Mouse (Mus musculus): Measurements from ENCODE around the gene Edil3.

Edil3 gene

GRCm38 (mm10) chr13:88821440-88822331 lies at the start of gene Edil3:
Gene Edil3 (plus strand): TSS chr13:88821472.
- DNase-seq (ENCODE audit: low spot score in 2 of 2): no peak

- DNase-seq (ENCODE audit: low spot score in 2 of 2): no peak
Measured at GRCm38 (mm10) chr13:88799186-88799585, 22.1 kb upstream of the Edil3 start.

GRCm38 (mm10) chr13:88801006-88801405 lies 20.3 kb upstream of the Edil3 start:
- DNase-seq (ENCODE audit: low spot score in 2 of 2): no peak

- DNase-seq (ENCODE audit: low spot score in 2 of 2): no peak
Measured at GRCm38 (mm10) chr13:88805838-88806237, 15.4 kb upstream of the Edil3 start.

- no peak for DNase-seq (ENCODE audit: low spot score in 2 of 2)
Measured at GRCm38 (mm10) chr13:88806269-88806668, 15.0 kb upstream of the Edil3 start.

- no peak for DNase-seq (ENCODE audit: low spot score in 2 of 2)
Measured at GRCm38 (mm10) chr13:88810097-88810496, 11.2 kb upstream of the Edil3 start.

- no peak for DNase-seq (ENCODE audit: low spot score in 2 of 2)
Measured at GRCm38 (mm10) chr13:88820686-88821308, 475 bp upstream of the Edil3 start.

- DNase-seq (ENCODE audit: low spot score in 2 of 2): no peak
Measured at GRCm38 (mm10) chr13:88822332-88822895, 1.1 kb downstream of the Edil3 start.

GRCm38 (mm10) chr13:88822976-88823521 lies 1.8 kb downstream of the Edil3 start:
- DNase-seq (ENCODE audit: low spot score in 2 of 2): no peak

- DNase-seq (ENCODE audit: low spot score in 2 of 2): no peak
Measured at GRCm38 (mm10) chr13:88823522-88824419, 2.5 kb downstream of the Edil3 start.

- no peak for DNase-seq (ENCODE audit: low spot score in 2 of 2)
Measured at GRCm38 (mm10) chr13:88824441-88824840, 3.2 kb downstream of the Edil3 start.

- no peak for DNase-seq (ENCODE audit: low spot score in 2 of 2)
Measured at GRCm38 (mm10) chr13:88828362-88828761, 7.1 kb downstream of the Edil3 start.

- DNase-seq (ENCODE audit: low spot score in 2 of 2): no peak
Measured at GRCm38 (mm10) chr13:88833732-88834131, 12.5 kb downstream of the Edil3 start.

GRCm38 (mm10) chr13:88849739-88850138 lies 28.5 kb downstream of the Edil3 start:
- no peak for DNase-seq (ENCODE audit: low spot score in 2 of 2)

GRCm38 (mm10) chr13:88879960-88880359 lies 58.7 kb downstream of the Edil3 start:
- no peak for DNase-seq (ENCODE audit: low spot score in 2 of 2)

GRCm38 (mm10) chr13:88890728-88891127 lies 69.5 kb downstream of the Edil3 start:
- DNase-seq (ENCODE audit: low spot score in 2 of 2): no peak

- no peak for DNase-seq (ENCODE audit: low spot score in 2 of 2)
Measured at GRCm38 (mm10) chr13:88900046-88900445, 78.8 kb downstream of the Edil3 start.

GRCm38 (mm10) chr13:88907405-88907804 lies 86.1 kb downstream of the Edil3 start:
- DNase-seq (ENCODE audit: low spot score in 2 of 2): no peak

GRCm38 (mm10) chr13:88908187-88908586 lies 86.9 kb downstream of the Edil3 start:
- DNase-seq (ENCODE audit: low spot score in 2 of 2): no peak

- no peak for DNase-seq (ENCODE audit: low spot score in 2 of 2)
Measured at GRCm38 (mm10) chr13:88916503-88916902, 95.2 kb downstream of the Edil3 start.

GRCm38 (mm10) chr13:88929626-88930025 lies 108.4 kb downstream of the Edil3 start:
- DNase-seq (ENCODE audit: low spot score in 2 of 2): no peak

Measured in urinary bladder, adult 18-20 months (tissue).